Mouse (Mus musculus) liver, embryonic 14.5 days (tissue): ENCODE results near the gene BC016579.

ENCODE experiments used
- CTCF ChIP-seq: IDR thresholded peaks from 2 replicates; pipeline ENCODE4 v1.5.1; 2016; ENCODE audit warnings: antibody characterized with exemption, low read depth, control low read depth
- EP300 ChIP-seq: IDR thresholded peaks from 2 replicates; pipeline ENCODE4 v1.6.1; 2016; ENCODE audit warnings: antibody characterized with exemption, low read depth

DNA sequence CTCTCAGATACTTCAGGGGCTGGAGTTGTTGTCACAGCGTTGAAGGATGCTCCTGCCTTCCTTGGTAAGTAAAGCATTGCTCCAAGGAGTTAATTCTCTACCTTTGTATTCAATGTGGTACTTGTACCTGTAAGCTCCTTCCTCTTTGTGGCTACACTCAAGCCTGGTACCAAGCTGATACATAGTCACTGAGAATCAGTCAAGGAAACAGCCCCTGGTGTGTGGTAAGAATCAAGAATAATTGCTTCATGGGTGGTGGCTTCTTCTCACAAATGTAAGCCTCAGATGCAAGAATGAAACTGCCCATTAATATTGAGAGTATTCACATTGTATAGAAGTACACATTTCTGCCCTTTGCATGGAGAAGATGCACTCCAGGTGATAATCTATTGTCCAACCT lies 37.9 kb downstream of the BC016579 start:
- no peak for TF ChIP-seq CTCF
- TF ChIP-seq EP300: no peak
